Mouse (Mus musculus) layer of hippocampus, adult 2 months (tissue): ENCODE measurements around the gene Dcakd. TPM values are rescaled to one million over a fixed set of nuclear protein-coding genes. Genes with fewer than 3 reads are reported as not detected.

Experiments
- DNase-seq, 2 experiments: peaks; one replicate each; pipeline ENCODE4 v3.0.0; 2022; ENCODE audit warnings: low spot score in 2 of 2
- H3K27ac ChIP-seq: fragments of 200-600 bp; 2 replicates; pipeline ENCODE4 v1.8.1; 2022
- H3K4me3 ChIP-seq: fragments of 200-600 bp; 2 replicates; pipeline ENCODE4 v1.8.1; 2022; ENCODE audit warnings: mild to moderate bottlenecking
- CTCF ChIP-seq: fragments of 200-600 bp; conservative IDR thresholded peaks from 2 replicates; pipeline ENCODE4 v1.8.1; 2022; ENCODE audit warnings: antibody characterized with exemption, mild to moderate bottlenecking, moderate library complexity
- total RNA-seq, 2 experiments: library from RNA; stranded (reverse); gene quantifications; 2 replicates each; pipeline ENCODE4 v1.2.3; 2021

The Dcakd gene
- total RNA-seq, 2 experiments from 2014 or later = 77.1 to 80.3 TPM

- TF ChIP-seq CTCF = no peak
- Histone ChIP-seq H3K27ac (peak overlapping the region; percentile 64; the same call in 1 of the 2 replicates), H3K4me3 (no peak overlapping the region)
- no peak for DNase-seq
Observed at GRCm38 (mm10) chr11:102998254-102998576, 29.9 kb downstream of the Dcakd start.

GRCm38 (mm10) chr11:102996991-102997770, 31.0 kb downstream of the Dcakd start:
- no peak overlapping the region for H3K4me3 ChIP-seq

GRCm38 (mm10) chr11:102996385-102996784, 31.7 kb downstream of the Dcakd start:
- Histone ChIP-seq H3K4me3 (no peak overlapping the region), H3K27ac (no peak overlapping the region)
- DNase-seq = no peak
- TF ChIP-seq CTCF = no peak

More at GRCm38 (mm10) chr11:102996991-102997770, 31.0 kb downstream of the Dcakd start:
- DNase-seq = peak in 1 of 2 experiments; percentile 8
- 0 out of 2 replicates have a peak, but pooled peaks have one; percentile 15 for TF ChIP-seq CTCF
- H3K27ac ChIP-seq = no peak overlapping the region

GRCm38 (mm10) chr11:102994952-102995351, 33.2 kb downstream of the Dcakd start:
- H3K4me3 ChIP-seq = no peak overlapping the region
- H3K27ac ChIP-seq = peak overlapping the region; percentile 7; the same call in 1 of the 2 replicates
- DNase-seq = no peak
- no peak for TF ChIP-seq CTCF

GRCm38 (mm10) chr11:102993420-102994029, 34.6 kb downstream of the Dcakd start:
- TF ChIP-seq CTCF = no peak
- no peak for DNase-seq
- H3K4me3 ChIP-seq = no peak overlapping the region
- no peak overlapping the region for H3K27ac ChIP-seq

GRCm38 (mm10) chr11:102992940-102993339, 35.2 kb downstream of the Dcakd start:
- no peak overlapping the region for H3K4me3 ChIP-seq
- TF ChIP-seq CTCF = peak; percentile 84
- peak in 1 of 2 experiments; percentile 76 for DNase-seq
- H3K27ac ChIP-seq = no peak overlapping the region

- TF ChIP-seq CTCF = no peak
- DNase-seq = no peak
- Histone ChIP-seq H3K27ac (peak overlapping the region; percentile 41; the same call in 1 of the 2 replicates), H3K4me3 (no peak overlapping the region)
Observed at GRCm38 (mm10) chr11:102991681-102992080, 36.5 kb downstream of the Dcakd start.

GRCm38 (mm10) chr11:102990152-102990663, 37.9 kb downstream of the Dcakd start:
- TF ChIP-seq CTCF = peak; percentile 75
- peak overlapping the region; percentile 78 for H3K27ac ChIP-seq
- H3K4me3 ChIP-seq = peak overlapping the region; percentile 53
- peak in 1 of 2 experiments; percentile 51 for DNase-seq

GRCm38 (mm10) chr11:102989641-102990151, 38.4 kb downstream of the Dcakd start:
- peak overlapping the region; percentile 78 for H3K27ac ChIP-seq
- no peak for DNase-seq

GRCm38 (mm10) chr11:102985160-102985559, 43.0 kb downstream of the Dcakd start:
- TF ChIP-seq CTCF = no peak

More at GRCm38 (mm10) chr11:102989641-102990151, 38.4 kb downstream of the Dcakd start:
- no peak for TF ChIP-seq CTCF
- H3K4me3 ChIP-seq = peak overlapping the region; percentile 53

GRCm38 (mm10) chr11:102984615-102985014, 43.5 kb downstream of the Dcakd start:
- TF ChIP-seq CTCF = no peak
- no peak overlapping the region for H3K27ac ChIP-seq
- H3K4me3 ChIP-seq = no peak overlapping the region
- no peak for DNase-seq

More at GRCm38 (mm10) chr11:102985160-102985559, 43.0 kb downstream of the Dcakd start:
- Histone ChIP-seq H3K4me3 (no peak overlapping the region), H3K27ac (no peak overlapping the region)
- DNase-seq = no peak

GRCm38 (mm10) chr11:102984086-102984485, 44.0 kb downstream of the Dcakd start:
- Histone ChIP-seq H3K4me3 (no peak overlapping the region), H3K27ac (no peak overlapping the region)
- no peak for DNase-seq
- TF ChIP-seq CTCF = no peak
